Mouse (Mus musculus): Measurements from ENCODE around the gene Tanc1. TPM values are rescaled to one million over a fixed set of nuclear protein-coding genes. Genes with fewer than 3 reads are reported as not detected.
"Not testable (repeated sequence)": the region's sequence is repeated elsewhere in the genome, so short reads cannot be mapped to it uniquely, and the experiment has no call there.

The Tanc1 gene
- total RNA-seq (2022) = 100 to 1,000 TPM in 2 of 4 experiments, 10 to 100 TPM in 2; 94.9 to 115 (median 106) TPM

DNA sequence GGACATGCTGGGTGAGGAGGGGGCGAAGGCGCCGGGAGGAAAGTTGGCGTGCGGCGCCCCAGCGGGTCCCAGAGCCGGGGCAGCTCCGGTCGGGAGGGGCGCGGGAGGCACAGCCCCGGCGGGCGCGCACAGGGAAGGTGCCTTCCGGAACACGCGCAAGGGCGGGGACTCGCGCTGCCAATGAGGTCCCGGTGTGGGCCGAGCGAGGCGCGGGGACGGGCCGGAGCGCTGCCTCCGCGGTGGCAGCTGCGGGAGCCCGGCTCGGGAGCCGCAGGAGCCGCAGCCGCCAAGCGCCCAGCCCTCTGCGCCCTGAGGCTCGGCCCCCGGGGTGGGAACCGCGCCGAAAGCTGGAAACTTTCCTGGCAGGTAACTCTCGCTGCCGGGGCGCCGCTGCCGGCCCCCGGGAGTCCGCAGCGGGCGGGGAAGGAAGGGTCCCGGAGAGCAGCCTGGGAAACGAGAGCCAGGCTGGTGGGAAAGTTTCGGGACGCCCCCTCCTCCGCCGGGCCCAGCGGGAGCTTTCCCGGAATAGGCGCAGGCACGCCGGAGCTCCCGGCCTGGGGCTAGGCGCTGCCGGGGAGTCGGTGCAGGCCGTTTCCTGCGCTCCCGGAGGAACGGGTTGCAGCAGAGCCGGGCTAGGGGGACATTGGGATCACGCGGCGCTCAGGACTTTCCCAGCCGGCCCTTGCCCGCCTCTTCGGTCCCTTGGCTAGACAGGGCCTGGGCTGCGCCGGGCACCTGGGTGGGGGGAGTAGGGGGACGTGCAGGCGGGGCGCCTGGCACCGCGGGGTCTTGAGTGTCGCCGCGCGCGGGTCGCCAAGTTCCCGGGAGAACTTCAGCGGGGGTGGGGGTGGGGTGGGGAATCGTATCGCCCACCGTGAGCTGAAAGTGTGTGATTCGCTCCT, at the start of gene Tanc1:
TSS of gene Tanc1 (plus strand) at position 212 of the 902 bp plus-strand sequence.
- peak; percentile 69 to 77 for DNase-seq (ENCODE audit: low spot score in 2 of 2)

DNA sequence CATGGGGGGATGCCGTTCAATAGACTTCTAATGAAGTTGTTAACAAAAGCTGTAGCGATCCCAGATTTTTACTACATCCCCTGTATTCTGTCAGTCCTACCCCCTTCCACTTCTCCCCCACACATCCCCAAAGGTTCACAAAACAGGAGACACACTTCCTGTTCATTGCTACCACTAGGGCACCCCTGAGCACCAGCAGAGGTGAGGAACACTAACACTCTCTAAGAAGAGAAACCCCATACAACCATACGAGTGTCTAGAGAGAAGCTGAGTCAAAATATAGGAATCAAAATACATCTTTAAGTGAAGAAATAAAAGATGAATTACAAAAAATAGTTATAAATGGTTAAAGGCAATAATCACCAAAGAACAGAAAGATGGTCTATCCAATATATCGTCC, 49.6 kb upstream of the Tanc1 start:
- no peak for DNase-seq (ENCODE audit: low spot score in 2 of 2)

DNA sequence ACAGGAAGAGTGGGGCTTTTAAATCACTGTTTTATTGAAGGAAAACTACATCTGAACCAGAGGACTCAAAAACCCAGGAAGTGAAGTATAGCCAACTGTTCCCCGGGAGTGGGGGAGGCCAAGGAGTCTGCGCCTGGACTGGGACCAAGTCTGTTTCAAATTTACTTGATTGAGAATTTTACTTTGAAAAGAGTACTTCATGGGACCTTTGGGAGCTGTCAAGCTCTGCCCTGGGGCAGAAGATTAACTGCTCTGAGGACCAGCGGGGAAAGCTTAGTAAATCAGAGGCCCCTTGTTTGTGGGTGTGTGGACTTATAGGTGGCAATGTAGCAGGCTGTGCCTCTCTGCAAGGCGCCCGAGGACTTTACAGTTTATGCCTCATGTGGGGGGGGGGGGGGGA, 49.1 kb upstream of the Tanc1 start:
- no peak for DNase-seq (ENCODE audit: low spot score in 2 of 2)

DNA sequence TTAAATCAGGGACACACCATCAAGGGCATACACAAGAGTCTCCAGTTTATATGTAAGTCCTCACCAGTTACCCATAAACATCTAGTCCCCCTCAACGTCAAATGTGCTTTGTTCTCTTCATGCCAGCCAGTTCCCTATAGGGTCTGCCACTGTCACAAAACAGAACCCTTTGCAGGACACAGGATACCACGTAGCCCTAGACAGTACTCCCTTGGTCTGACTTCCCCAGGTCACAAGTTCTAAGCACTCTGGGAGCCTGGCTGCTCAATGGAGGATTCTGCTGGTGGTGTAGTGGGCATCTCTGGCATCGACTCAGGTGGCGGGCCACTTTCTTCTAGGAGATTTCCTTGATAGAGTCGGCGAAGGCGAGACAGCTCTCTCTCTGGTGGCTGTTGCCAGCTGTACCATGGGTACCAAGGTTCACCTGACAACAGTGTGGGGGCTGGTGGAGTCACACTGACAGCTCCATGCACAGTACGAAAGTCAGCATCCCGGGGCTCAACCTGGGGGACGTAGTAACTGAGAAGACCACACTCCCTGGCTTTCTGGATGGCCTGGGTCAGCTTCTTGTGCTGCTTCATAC, 47.7 kb upstream of the Tanc1 start:
- DNase-seq (ENCODE audit: low spot score in 2 of 2) = not testable (repeated sequence)

DNA sequence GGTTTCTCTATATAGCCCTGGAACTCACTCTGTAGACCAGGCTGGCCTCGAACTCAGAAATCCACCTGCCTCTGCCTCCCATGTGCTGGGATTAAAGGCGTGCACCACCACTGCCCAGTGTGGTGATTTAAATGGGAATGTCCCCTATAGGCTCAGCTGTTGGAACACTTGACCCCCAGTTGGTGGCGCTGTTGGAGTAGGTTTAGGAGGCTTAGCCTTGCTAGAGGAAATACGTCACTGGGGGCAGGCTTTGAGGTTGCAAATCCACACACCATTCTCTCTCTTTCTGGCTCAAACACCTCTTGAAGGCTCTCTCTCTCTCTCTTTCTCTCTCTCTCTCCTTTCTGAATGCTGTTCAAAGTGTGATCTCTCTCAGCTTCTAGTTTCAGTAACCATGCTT, 46.9 kb upstream of the Tanc1 start:
- DNase-seq (ENCODE audit: low spot score in 2 of 2) = no peak

DNA sequence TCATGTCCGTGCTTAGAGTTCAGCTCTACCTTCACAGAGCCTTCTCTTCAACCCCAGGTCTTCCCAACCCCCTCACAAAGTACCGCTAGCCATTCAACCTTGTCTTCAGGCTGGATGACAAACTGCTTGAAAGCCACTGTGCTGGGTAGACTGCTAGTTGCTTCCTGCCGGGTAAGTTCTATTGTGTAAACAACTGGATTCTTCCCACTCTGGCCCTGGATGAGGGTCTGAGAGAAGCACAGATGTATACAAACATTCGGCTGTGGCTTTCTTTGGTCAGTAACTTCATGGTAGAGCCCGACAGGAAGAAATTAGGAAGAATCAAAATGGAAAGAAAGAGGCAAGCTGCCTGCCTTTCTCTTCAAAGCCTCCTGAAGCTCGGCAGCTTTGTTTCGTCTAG, 30.9 kb upstream of the Tanc1 start:
- no peak for DNase-seq (ENCODE audit: low spot score in 2 of 2)

DNA sequence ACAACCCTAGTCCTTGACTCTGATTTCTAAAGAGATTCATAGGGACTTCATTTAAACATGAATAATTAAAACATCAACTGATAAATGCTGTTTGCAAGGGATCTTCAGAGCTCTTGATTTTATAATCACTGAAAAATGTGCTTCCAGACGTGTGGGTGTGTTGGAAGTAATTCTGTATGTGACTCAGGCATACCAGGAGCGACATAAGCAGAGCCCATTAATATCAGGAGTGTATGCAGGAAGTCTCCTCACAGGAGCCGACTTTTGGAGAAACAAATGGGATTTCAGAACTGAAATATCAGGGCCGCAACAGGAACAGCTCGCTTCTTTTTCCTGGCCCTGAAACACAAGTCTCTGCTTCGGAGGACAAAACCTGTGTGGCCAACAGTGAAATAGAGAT, 27.9 kb upstream of the Tanc1 start:
- peak; percentile 19 to 24 for DNase-seq (ENCODE audit: low spot score in 2 of 2)

DNA sequence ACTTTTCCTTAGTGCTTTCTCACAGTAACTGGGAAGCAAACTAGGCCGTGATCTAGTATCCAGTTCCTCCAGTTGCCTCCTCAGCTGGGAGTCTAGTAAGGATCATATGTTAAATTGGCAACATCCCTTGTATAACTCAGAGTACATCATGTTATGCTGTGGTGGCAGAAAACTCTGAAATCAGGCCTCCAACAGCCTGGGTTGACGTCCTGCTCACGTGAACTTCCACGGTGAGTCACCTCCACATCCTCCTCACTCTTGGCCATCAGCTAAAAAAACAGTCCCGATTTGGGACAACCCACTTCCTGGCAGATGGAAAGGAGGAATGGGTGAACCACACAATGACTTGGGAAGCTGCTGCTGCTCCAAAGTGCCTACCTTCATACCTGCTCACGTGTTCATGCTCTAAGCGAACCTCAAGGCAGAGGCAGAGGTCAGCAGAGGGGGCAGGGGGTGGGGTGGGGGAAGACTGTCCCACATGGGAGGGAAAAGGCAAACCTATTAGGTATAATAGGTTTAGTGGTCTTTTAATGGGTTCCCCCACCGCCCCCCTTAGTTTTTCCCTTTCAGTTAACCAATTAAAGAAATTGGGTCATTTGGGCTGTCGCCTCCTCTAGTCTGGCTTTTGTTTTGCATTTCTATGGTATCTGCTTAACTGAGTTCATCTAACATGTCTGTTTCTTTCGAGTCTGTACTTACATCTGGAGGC, 24.3 kb upstream of the Tanc1 start:
- no peak for DNase-seq (ENCODE audit: low spot score in 2 of 2)

DNA sequence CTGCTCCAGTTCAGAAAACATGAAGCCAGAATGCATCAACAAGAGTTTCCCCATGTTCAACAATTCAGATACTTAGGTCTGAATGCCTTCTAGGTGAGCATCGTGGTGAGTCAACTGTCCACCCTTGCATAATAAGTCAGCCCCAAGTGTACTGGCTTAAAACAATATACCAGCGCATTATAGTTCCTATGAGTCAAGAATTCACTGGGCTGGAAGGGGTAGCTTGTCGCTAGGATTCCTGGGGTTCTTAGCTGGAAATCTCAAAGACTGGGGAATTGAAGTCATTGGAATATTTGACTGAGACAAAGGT, 23.8 kb upstream of the Tanc1 start:
- DNase-seq (ENCODE audit: low spot score in 2 of 2) = no peak

DNA sequence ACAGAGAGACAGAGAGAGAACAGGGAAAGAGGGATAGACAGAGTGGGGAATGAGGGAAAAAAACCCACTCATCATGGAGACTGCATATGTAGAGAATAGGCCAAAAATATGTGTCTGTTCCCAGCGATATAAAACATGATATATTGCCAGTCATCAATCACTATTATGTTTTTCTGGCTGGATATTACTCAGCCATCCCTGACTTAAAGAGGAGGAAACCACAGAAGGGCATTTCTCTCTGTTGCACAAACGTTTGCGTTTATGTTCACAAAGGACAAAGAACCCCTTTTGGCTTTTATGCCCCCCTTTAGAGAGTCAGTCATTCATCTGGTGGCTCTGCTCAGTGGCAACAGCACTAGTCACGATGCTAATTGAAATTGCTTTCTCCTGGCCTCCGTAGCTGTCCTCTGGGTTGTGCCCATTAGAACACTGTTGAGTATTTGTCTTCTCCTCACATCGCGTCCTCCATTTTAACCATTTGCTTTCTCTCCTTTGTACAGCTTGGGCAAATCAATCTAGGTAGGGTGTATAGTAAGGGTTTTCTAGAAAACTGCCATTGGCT, 18.4 kb upstream of the Tanc1 start:
- no peak for DNase-seq (ENCODE audit: low spot score in 2 of 2)

DNA sequence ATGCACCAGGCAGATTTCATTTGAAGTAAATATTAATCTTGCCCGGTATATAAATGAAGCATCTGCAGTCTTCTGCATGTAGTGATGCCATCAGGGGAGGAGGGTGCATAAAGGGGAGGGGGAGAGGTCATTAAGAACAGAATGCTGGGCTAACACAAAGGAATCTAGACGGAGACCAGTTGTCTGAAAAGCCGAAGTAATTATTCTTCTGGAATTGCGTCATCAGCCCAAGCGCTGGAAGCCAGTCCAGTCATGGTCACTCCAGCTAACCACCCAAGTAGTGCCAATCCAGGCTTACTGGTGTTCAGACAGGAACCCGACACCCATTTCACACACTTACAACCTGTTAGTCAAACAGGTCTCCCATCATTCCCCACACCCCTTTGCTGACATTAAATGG, 17.7 kb upstream of the Tanc1 start:
- no peak for DNase-seq (ENCODE audit: low spot score in 2 of 2)

DNA sequence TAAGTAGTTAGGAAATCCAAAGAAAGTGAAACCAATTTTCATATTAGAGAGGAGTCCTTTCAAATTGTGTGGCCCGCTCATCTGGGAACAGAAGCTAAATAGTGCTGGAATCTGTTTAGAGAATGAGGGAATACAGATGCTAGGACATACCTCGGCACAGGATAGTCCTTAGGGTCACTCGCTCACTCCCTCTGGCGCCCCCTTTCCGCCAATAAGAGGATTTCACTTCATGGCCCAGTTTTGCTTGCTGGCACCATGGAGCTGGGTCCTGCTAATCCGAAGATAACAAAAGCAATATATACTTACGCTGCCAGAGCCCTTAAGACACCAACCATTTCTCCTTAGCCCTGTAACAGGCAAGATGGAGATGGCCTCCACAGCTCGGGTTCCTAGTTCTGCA, 15.3 kb upstream of the Tanc1 start:
- no peak for DNase-seq (ENCODE audit: low spot score in 2 of 2)

DNA sequence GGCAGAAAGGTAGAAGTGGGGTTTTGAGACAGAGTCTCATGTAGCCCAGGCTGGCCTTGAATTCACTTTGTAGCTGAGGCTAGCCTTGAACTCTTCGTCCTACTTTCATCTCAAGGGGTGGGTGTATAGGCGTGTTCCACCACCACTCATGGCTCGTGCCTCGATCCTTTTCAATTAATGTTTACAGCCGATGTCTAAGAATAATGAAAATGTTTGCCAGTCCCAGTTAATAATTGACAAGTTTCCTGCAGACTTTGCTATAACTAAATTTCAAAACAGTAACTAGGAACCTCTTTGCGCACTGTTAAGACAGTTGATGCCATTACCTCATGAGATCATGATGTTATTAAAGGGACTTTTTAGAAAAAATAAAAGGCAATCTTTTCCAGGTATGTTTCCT, 13.6 kb upstream of the Tanc1 start:
- no peak for DNase-seq (ENCODE audit: low spot score in 2 of 2)

DNA sequence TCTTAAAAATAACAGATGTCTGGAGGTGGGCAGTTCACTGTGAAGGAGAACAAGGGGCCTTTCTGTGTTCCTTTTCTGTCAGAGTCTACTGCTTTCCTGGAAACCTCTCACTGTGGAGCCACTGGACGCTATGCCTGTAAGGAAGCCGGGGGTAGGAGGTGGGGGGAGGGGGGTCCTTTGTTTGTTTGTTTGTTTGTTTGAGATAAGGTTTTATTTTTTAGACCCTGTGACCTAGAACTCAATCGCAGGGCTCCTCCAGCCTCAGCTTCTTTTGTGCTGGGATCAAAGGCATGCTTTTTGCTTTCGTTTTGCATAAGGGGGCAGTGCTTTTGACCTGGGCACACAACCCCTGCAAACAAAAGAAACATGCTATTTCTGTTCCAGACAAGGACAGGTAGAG, 12.9 kb upstream of the Tanc1 start:
- DNase-seq (ENCODE audit: low spot score in 2 of 2) = no peak

DNA sequence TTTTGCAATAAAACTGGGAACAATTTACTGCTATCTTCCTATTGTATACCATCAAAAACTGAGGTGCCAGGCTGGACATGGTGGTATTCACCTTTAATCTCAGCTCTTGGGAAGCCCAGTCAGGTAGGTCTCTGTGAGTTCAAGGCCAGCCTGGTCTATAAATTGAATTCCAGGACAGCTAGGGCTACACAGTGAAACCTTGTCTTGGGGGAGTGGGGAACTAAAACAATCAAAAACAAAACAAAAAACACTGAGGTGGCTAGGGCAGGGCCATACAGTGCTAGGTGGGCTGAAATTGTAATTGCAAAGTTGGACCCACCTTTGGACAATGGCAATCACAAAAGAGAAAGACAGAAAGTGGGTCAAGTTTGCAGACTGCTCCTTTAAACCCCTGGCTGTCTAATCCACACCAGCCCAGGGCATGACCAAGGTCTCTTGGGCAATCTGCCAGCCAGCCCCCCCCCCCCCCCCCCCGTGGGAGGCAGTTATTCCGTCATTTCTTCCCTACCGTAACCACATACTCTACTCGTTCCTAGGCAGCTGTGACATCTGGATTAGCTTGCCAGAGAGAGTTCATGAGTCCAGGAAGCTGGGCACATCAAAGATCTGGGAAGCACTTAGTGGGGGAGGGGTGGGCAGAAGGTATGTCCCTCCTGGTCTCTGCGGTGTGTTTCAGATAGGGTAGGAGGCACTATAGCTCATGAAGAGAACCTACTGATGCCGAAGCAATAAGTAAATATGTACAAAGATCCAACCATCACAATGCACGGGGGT, 12.3 kb upstream of the Tanc1 start:
- no peak for DNase-seq (ENCODE audit: low spot score in 2 of 2)

DNA sequence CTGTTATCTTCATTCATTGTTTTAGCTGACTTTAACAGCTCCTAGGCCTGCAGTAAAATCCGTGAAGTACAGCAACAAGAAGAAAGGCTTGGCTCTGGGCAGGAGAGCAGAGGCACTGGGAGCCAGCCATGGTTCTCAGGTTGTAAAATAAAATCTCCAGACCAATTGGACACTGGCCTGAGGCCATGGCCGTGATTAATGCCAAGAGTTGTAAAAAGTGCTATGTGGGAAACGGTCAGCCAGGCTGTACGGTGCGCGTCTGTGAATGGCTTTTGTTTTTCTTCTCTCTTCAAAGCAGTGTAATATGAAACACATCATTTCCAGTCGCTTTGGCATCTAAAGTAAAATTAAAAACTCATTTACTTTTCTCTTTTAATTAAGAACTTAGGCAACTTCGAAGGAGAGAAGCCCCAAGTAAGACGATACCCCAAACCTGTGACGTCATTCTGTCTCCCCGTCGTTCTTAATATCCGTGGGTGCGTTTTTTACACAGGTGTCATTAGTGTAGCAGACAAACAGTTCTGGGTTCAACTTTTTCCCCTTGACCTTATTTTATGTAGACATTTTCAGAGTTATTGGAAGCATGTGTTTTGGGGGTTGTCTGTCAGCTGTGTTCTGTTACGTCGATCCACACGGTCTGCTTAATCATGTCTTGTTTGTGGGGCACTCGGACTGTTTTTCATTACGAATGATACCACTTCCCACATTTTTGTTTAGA, 11.6 kb upstream of the Tanc1 start:
- no peak for DNase-seq (ENCODE audit: low spot score in 2 of 2)

DNA sequence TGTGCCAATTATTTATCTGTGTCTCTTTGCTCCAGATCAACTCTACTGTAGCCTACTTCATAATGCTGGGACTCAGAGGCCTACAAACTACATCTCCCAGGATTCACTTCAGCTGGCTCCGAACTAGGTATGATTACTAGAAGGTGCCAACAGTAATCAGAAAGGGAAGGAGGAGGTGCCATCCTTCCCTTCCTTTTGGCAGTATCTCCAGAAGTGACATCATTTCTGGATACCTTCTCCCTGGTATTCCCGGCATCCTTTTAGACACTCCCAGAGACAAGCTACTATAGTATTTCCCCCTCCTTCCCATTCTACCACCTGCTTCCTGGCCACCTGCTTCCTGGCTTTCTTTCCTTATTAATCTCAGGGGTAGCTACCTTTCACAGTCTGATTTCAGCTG, 10.9 kb upstream of the Tanc1 start:
- no peak for DNase-seq (ENCODE audit: low spot score in 2 of 2)

DNA sequence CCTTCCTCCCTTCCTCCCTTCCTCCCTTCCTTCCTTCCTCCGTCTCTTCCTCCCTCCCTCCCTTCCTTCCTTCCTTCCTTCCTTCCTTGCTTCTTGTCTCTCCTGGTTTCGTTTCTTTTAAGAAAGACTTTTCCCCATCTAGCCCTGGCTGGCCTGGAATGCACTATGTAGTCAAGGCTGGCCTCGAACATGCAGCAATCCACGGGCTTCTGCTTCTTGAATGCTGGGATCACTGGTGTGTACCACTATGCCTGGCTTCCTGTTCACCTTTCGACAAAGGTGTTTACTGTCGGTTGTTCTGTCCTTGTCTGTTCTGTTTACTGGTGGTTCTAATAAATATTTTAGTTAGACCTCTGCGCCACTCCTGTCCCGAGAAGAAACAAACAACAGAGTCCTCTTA, 10.4 kb upstream of the Tanc1 start:
- DNase-seq (ENCODE audit: low spot score in 2 of 2) = no peak

DNA sequence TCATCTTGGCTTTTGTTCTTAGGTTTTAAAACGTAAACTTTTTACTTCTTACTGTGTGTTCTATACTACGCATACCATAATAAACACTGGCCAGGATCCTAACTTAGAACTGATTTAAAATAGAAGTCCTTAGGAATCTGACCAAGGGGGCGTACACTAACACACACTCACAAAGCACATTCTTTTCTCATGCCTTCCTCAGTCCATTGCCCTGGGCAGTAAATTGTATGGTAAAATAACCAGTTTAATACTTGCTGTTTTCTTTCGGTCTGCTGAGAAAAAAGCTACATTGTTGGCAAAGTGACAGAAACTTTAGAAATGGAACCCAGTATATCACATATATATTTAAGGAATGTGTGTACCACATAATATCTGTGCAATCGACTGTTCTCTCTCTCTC, 2.9 kb upstream of the Tanc1 start:
- DNase-seq (ENCODE audit: low spot score in 2 of 2) = no peak

DNA sequence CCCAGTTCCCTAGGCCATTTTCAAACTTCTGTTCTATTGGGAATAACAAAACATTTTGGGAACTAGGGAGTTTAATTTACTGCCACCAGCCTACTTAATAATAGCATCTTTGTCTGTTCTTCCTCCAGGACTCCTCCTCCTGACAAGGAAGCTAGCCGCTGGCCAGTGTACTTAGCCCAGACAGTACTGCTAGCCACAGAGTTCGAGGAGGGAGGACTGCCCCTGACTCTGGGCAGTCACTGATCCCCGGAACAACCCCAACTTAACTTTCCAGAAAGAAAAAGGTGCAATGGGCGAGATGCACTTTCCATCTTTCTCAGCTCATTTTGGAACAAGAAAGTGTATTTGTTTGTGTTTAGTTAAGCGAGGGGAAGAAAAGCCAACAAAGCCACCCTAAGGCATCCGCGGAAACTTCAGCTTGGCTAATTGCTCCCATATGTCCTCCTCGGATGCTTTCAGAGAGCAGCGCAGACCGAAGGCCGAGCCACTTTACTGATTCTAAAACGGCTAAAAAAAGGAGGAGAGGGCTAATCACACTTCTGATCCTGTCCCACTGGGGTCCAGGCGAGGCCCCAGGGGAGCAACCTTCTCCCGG, 529 bp upstream of the Tanc1 start:
- no peak for DNase-seq (ENCODE audit: low spot score in 2 of 2)

All from layer of hippocampus, adult 8-10 months (tissue).